Mouse (Mus musculus): ENCODE data around the gene March2. TPM values are rescaled to one million over a fixed set of nuclear protein-coding genes. Genes with fewer than 3 reads are reported as not detected.

March2 gene
- polyA plus RNA-seq, 1 experiment from 2014 or later: 92.1 TPM

DNA sequence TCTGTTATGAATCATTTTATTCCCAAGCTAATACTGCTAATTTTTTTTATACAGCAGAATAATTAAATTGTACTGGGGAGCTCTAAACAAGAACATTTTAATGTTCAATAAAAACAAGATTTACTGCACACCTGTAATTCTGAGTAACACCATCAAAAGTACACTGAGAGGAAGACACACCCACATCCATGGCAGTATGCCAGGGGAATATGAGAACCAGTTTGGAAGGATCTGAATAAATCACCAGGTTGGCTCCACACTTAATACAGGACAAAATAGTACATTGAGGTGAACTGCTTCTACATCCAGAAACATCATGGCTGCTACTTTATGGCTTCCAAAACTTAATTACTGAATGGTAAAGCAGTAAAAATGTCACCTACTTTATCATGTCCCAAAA lies 43.0 kb downstream of the March2 start:
- ATAC-seq (replicated peaks; ENCODE audit: low FRiP score): no peak

DNA sequence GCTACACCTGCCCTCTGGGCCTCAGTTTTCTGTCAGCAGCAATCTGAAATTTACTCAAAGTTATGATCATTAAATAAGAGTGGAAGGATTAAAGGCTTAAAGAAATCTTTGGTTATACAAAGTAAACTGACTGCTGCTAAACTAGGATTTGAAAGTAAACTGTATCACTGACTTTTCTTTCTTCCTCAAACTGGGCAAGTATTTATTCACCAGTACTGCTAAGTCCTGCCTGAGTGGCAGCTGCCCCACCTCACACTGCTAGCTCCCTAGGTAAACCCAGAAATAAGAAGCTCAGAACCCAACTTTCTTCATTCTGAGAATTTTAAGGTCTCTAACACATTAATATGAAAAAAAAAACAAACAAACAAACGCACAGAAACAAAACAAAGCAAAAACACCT lies 44.6 kb downstream of the March2 start:
- ATAC-seq (replicated peaks; ENCODE audit: low FRiP score): no peak
- WGBS: 74% methylated on average over 1 of the region's 1 CpGs

More for the DNA sequence above, 43.0 kb downstream of the March2 start:
- Histone ChIP-seq H3K4me3 (ENCODE audit: low read depth, low read length) (no peak overlapping the region), H3K27ac (ENCODE audit: low read depth, low read length) (no peak overlapping the region), H3K36me3 (ENCODE audit: control insufficient read depth, insufficient read depth, low read length) (peaks cover 19% of the 10 kb centered on the region), H3K9me3 (ENCODE audit: control insufficient read depth, low read length) (no peaks in the 10 kb centered on the region), H3K4me2 (no peak overlapping the region), H3K9ac (ENCODE audit: low read depth, low read length) (no peak overlapping the region), H3K4me1 (replicated peaks; ENCODE audit: control insufficient read depth, insufficient read depth, low read length) (peaks cover 6% of the 10 kb centered on the region), H3K27me3 (replicated peaks; ENCODE audit: control insufficient read depth, insufficient read depth, low read length) (no peaks in the 10 kb centered on the region)
- no peak for DNase-seq (ENCODE audit: low spot score)

DNA sequence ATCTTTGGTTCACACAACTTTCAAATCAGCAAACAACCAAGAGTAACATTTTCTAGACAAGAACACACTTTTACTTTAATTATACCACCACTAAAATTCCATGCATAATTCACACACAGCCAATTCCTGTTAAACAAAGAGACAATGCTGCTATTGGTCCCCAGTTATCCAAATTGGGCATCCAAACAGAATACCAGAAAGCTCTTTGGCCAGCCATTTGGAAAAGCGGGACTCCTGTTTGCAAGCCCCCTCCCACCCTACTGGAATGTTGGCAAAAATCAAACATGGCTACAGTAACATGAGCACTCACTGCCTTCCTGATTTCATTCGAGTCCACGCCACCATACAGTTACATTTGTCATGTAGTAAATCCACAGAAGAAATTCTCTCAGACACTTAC lies 48.8 kb downstream of the March2 start:
- DNase-seq (ENCODE audit: low spot score) (no peak), ATAC-seq (replicated peaks; ENCODE audit: low FRiP score) (no peak)
- Histone ChIP-seq H3K27ac (ENCODE audit: low read depth, low read length) (no peak overlapping the region), H3K36me3 (ENCODE audit: control insufficient read depth, insufficient read depth, low read length) (peaks cover 14% of the 10 kb centered on the region; the same call in 1 of the 2 replicates), H3K9ac (ENCODE audit: low read depth, low read length) (no peak overlapping the region), H3K4me3 (ENCODE audit: low read depth, low read length) (no peak overlapping the region), H3K4me1 (replicated peaks; ENCODE audit: control insufficient read depth, insufficient read depth, low read length) (peaks cover 4% of the 10 kb centered on the region; the same call in 1 of the 2 replicates), H3K27me3 (replicated peaks; ENCODE audit: control insufficient read depth, insufficient read depth, low read length) (no peaks in the 10 kb centered on the region), H3K4me2 (no peak overlapping the region), H3K9me3 (ENCODE audit: control insufficient read depth, low read length) (no peaks in the 10 kb centered on the region)
- 91% methylated on average over 3 of the region's 3 CpGs for WGBS

More for the DNA sequence above, 44.6 kb downstream of the March2 start:
- Histone ChIP-seq H3K9me3 (ENCODE audit: control insufficient read depth, low read length) (no peaks in the 10 kb centered on the region), H3K9ac (ENCODE audit: low read depth, low read length) (no peak overlapping the region), H3K4me1 (replicated peaks; ENCODE audit: control insufficient read depth, insufficient read depth, low read length) (peaks cover 3% of the 10 kb centered on the region; the same call in 1 of the 2 replicates), H3K27me3 (replicated peaks; ENCODE audit: control insufficient read depth, insufficient read depth, low read length) (no peaks in the 10 kb centered on the region), H3K4me3 (ENCODE audit: low read depth, low read length) (no peak overlapping the region), H3K4me2 (no peak overlapping the region), H3K27ac (ENCODE audit: low read depth, low read length) (no peak overlapping the region), H3K36me3 (ENCODE audit: control insufficient read depth, insufficient read depth, low read length) (peaks cover 19% of the 10 kb centered on the region)
- no peak for DNase-seq (ENCODE audit: low spot score)

DNA sequence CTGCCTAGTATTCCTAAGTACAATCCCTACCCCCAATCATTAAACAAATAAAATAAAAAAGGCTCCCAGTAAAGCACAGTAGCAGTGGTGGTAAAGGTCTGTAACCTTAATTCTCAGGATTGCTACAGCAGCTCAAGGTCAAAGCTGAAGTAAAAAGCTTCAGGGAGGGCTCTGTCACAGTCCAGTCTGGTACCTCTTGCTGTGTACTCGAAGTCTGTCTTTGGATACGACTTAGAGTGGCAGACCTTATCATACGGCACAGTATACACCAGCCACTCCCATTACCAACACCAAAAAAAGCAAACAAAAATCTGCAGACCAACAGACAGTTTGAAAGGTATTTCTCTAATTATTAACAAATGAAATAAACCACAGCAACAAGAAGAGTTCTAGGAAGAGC lies 51.7 kb downstream of the March2 start:
- Histone ChIP-seq H3K4me3 (ENCODE audit: low read depth, low read length) (no peak overlapping the region), H3K27ac (ENCODE audit: low read depth, low read length) (no peak overlapping the region), H3K9me3 (ENCODE audit: control insufficient read depth, low read length) (no peaks in the 10 kb centered on the region), H3K4me2 (no peak overlapping the region), H3K9ac (ENCODE audit: low read depth, low read length) (no peak overlapping the region), H3K27me3 (replicated peaks; ENCODE audit: control insufficient read depth, insufficient read depth, low read length) (no peaks in the 10 kb centered on the region), H3K4me1 (replicated peaks; ENCODE audit: control insufficient read depth, insufficient read depth, low read length) (peaks cover 4% of the 10 kb centered on the region; the same call in 1 of the 2 replicates), H3K36me3 (ENCODE audit: control insufficient read depth, insufficient read depth, low read length) (peaks cover 24% of the 10 kb centered on the region)
- DNase-seq (ENCODE audit: low spot score): no peak
- WGBS: 37% methylated on average over 3 of the region's 3 CpGs
- 0 out of 2 replicates have a peak, but pooled peaks have one; percentile 54 for ATAC-seq (replicated peaks; ENCODE audit: low FRiP score)

DNA sequence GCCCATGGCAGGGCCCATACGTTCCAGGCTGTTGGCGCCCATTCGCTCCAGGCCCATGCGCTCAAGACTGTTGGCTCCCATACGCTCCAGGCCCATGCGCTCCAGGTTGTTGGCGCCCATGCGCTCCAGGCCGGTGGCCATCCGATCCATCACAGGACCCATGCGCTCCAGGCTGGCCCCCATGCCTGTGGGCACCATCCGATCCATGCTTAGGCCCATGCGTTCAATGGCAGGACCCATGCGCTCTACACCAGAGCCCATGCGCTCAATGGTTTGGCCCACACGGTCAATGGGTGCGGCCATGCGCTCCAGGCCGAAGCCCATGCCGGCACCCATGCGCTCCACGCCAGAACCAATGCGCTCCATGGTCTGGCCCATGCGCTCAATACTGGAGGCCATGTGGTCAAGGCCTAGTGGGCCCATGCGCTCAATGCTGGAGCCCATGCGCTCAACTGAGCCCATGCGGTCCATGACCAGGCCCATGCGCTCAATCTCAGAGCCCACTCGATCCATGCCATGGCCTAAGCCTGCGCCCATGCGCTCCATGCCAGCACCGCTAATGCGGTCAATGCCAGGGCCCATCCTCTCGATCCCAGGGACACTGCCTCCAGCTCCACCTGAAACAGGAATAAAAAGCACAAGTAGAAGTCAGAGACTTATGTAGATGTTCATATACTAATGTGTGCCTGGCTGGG lies 68.5 kb downstream of the March2 start:
- WGBS: 97% methylated on average over 34 of the region's 34 CpGs
- Histone ChIP-seq H3K4me3 (ENCODE audit: low read depth, low read length) (no peak overlapping the region), H3K27me3 (replicated peaks; ENCODE audit: control insufficient read depth, insufficient read depth, low read length) (no peaks in the 10 kb centered on the region), H3K4me1 (replicated peaks; ENCODE audit: control insufficient read depth, insufficient read depth, low read length) (no peaks in the 10 kb centered on the region), H3K9ac (ENCODE audit: low read depth, low read length) (no peak overlapping the region), H3K4me2 (no peak overlapping the region), H3K9me3 (ENCODE audit: control insufficient read depth, low read length) (no peaks in the 10 kb centered on the region), H3K27ac (ENCODE audit: low read depth, low read length) (no peak overlapping the region), H3K36me3 (ENCODE audit: control insufficient read depth, insufficient read depth, low read length) (peaks cover 58% of the 10 kb centered on the region)
- ATAC-seq (replicated peaks; ENCODE audit: low FRiP score) (peak; percentile 36; the same call in 1 of the 2 replicates), DNase-seq (ENCODE audit: low spot score) (no peak)

DNA sequence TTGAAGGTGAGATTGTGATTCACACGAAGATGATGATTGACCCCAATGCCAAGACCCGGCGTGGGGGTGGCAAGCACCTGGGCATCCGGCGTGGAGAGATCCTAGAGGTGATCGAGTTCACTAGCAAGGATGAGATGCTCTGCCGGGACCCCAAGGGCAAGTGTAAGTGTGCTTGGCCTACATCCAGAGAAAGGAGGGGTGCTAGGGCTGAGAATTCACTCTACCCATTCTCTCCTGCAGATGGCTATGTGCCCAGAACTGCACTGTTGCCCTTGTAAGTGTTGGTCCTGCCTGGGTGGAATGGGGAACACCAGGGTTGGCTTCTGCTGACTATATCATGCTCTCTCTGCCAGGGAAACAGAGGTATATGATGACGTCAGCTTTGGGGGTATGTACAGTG lies 73.4 kb downstream of the March2 start:
- H3K4me1 ChIP-seq (replicated peaks; ENCODE audit: control insufficient read depth, insufficient read depth, low read length): peaks cover 8% of the 10 kb centered on the region
- H3K27ac ChIP-seq (ENCODE audit: low read depth, low read length): no peak overlapping the region
- no peaks in the 10 kb centered on the region for H3K9me3 ChIP-seq (ENCODE audit: control insufficient read depth, low read length)
- no peak overlapping the region for H3K4me3 ChIP-seq (ENCODE audit: low read depth, low read length)
- H3K9ac ChIP-seq (ENCODE audit: low read depth, low read length): no peak overlapping the region
- peaks cover 55% of the 10 kb centered on the region for H3K36me3 ChIP-seq (ENCODE audit: control insufficient read depth, insufficient read depth, low read length)
- 95% methylated on average over 8 of the region's 8 CpGs for WGBS
- DNase-seq (ENCODE audit: low spot score) (no peak), ATAC-seq (replicated peaks; ENCODE audit: low FRiP score) (no peak)
- H3K4me2 ChIP-seq: no peak overlapping the region
- H3K27me3 ChIP-seq (replicated peaks; ENCODE audit: control insufficient read depth, insufficient read depth, low read length): no peaks in the 10 kb centered on the region

DNA sequence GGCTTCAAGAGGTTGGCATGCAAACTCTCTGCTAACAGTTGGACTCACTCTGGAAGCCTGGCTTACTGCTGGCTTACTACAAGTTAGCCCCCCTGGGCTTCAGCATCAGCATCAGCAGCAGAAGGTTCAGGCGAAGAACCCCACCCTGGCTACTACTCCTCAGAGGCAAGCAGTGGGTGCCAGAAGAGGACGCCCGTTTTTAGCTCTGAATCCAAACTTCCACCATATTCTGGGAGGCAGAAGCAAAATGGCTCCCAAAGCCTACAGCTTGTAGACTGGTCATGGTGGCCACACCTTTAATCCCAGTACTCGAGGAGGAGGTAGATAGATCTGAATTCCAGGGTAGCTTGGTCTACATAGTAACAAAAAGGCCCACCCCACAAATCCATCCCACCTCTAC lies 74.4 kb downstream of the March2 start:
- Histone ChIP-seq H3K27ac (ENCODE audit: low read depth, low read length) (no peak overlapping the region), H3K27me3 (replicated peaks; ENCODE audit: control insufficient read depth, insufficient read depth, low read length) (no peaks in the 10 kb centered on the region), H3K4me2 (no peak overlapping the region), H3K36me3 (ENCODE audit: control insufficient read depth, insufficient read depth, low read length) (peaks cover 46% of the 10 kb centered on the region), H3K4me3 (ENCODE audit: low read depth, low read length) (no peak overlapping the region), H3K9me3 (ENCODE audit: control insufficient read depth, low read length) (no peaks in the 10 kb centered on the region), H3K9ac (ENCODE audit: low read depth, low read length) (no peak overlapping the region), H3K4me1 (replicated peaks; ENCODE audit: control insufficient read depth, insufficient read depth, low read length) (peaks cover 13% of the 10 kb centered on the region)
- DNase-seq (ENCODE audit: low spot score) (no peak), ATAC-seq (replicated peaks; ENCODE audit: low FRiP score) (no peak)
- 91% methylated on average over 4 of the region's 4 CpGs for WGBS

DNA sequence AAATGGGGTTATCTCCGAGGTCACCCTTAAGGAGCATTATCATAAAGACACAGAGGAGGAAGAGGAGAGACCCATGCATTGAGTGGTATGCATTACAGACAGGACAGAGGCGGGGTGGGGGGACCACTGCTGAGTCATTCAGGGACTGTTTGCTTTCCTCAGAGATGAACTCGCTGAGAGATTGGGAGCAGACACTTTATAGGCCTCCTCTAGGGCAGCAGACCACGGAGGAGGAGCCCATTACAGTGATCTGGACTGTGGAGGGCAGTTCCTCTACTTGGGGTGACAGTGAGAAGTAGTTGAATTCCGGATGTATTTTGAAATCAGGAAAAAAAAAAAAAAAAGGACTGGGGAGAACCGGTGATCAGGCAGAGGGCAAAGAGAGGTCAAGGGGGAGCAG lies 78.7 kb downstream of the March2 start:
- no peak overlapping the region for H3K27ac ChIP-seq (ENCODE audit: low read depth, low read length)

More for the DNA sequence above, 78.7 kb downstream of the March2 start:
- Histone ChIP-seq H3K9me3 (ENCODE audit: control insufficient read depth, low read length) (no peaks in the 10 kb centered on the region), H3K36me3 (ENCODE audit: control insufficient read depth, insufficient read depth, low read length) (peaks cover 10% of the 10 kb centered on the region), H3K27me3 (replicated peaks; ENCODE audit: control insufficient read depth, insufficient read depth, low read length) (no peaks in the 10 kb centered on the region), H3K4me1 (replicated peaks; ENCODE audit: control insufficient read depth, insufficient read depth, low read length) (peaks cover 13% of the 10 kb centered on the region), H3K4me3 (ENCODE audit: low read depth, low read length) (no peak overlapping the region), H3K9ac (ENCODE audit: low read depth, low read length) (no peak overlapping the region), H3K4me2 (no peak overlapping the region)
- peak; percentile 31 for DNase-seq (ENCODE audit: low spot score)
- WGBS: 32% methylated on average over 6 of the region's 6 CpGs
- ATAC-seq (replicated peaks; ENCODE audit: low FRiP score): peak; percentile 64
